Mouse (Mus musculus): ENCODE results near the gene Dhx32.

GRCm38 (mm10) chr7:133678716-133679115 lies 103.8 kb downstream of the Dhx32 start:
- no peak for TF ChIP-seq CTCF (IDR thresholded peaks at IDR 0.05)
- TF ChIP-seq EP300 (IDR thresholded peaks at IDR 0.05) = no peak
